Mouse (Mus musculus) stomach, embryonic 16.5 days (tissue): ENCODE data around the gene Tox4. TPM values are rescaled to one million over a fixed set of nuclear protein-coding genes. Genes with fewer than 3 reads are reported as not detected.
"Not testable (repeated sequence)": the region's sequence is repeated elsewhere in the genome, so short reads cannot be mapped to it uniquely, and the experiment has no call there.

Source experiments
- ATAC-seq: fragments of 200-750 bp; cut with Nextera tagmentation; 2 replicates; pipeline ENCODE4 v1.8.0; 2017; ENCODE audit warnings: moderate number of reproducible peaks, moderate TSS enrichment; ENCODE audit not compliant: insufficient read depth, low FRiP score
- H3K27ac ChIP-seq: fragments of 300-500 bp; sonication (generic); 2 replicates; pipeline ENCODE4 v1.5.1; 2014; ENCODE audit warnings: low read length
- H3K27me3 ChIP-seq: fragments of 300-500 bp; sonication (generic); 2 replicates; pipeline ENCODE4 v1.6.1; 2014; ENCODE audit warnings: low read length, control low read depth, mixed read lengths; ENCODE audit not compliant: control insufficient read depth, insufficient read depth
- H3K36me3 ChIP-seq: fragments of 300-500 bp; sonication (generic); 2 replicates; pipeline ENCODE4 v1.6.1; 2014; ENCODE audit warnings: low read length; ENCODE audit not compliant: control insufficient read depth, insufficient read depth
- H3K4me1 ChIP-seq: fragments of 300-500 bp; sonication (generic); 2 replicates; pipeline ENCODE4 v1.6.1; 2014; ENCODE audit warnings: low read length, control low read depth, mixed read lengths; ENCODE audit not compliant: control insufficient read depth, insufficient read depth
- H3K4me2 ChIP-seq: fragments of 300-500 bp; sonication (generic); 2 replicates; pipeline ENCODE4 v1.6.1; 2014; ENCODE audit warnings: low read depth, low read length, mixed read lengths
- H3K4me3 ChIP-seq: fragments of 300-500 bp; sonication (generic); replicated peaks from 2 replicates; pipeline ENCODE4 v1.5.1; 2014; ENCODE audit warnings: mild to moderate bottlenecking, low read length
- H3K9ac ChIP-seq: fragments of 300-500 bp; sonication (generic); 2 replicates; pipeline ENCODE4 v1.6.1; 2014; ENCODE audit warnings: low read length
- H3K9me3 ChIP-seq: fragments of 300-500 bp; sonication (generic); replicated peaks from 2 replicates; pipeline ENCODE4 v1.6.1; 2016; ENCODE audit warnings: low read length, control low read depth; ENCODE audit not compliant: control insufficient read depth
- WGBS: fragments of 180-500 bp; shearing (Covaris S2); extraction: QIAGEN DNeasy Blood & Tissue Kit; methylation state at CpG from one replicate; pipeline ENCODE4 v1.1.7; 2014; 5-methylcytosine and 5-hydroxymethylcytosine counted together
- polyA plus RNA-seq: library from polyadenylated mRNA; unstranded; fragments of >200 nt; fragmentation: Nextera tagmentation; extraction: Ambion mirVana; gene quantifications from 2 replicates; pipeline ENCODE4 v1.2.1, GENCODE M21; 2015

Gene Tox4
- polyA plus RNA-seq, 1 experiment from 2014 or later: 36.2 TPM

- Histone ChIP-seq H3K9ac (no peak overlapping the region), H3K27ac (no peak overlapping the region), H3K4me1 (0 out of 2 replicates have a peak, but pooled peaks cover 3% of the 10 kb centered on the region), H3K4me3 (no peak overlapping the region), H3K9me3 (no peaks in the 10 kb centered on the region), H3K4me2 (no peak overlapping the region), H3K36me3 (peaks cover 3% of the 10 kb centered on the region; the same call in 1 of the 2 replicates), H3K27me3 (no peaks in the 10 kb centered on the region)
- 98% methylated on average over 2 of the region's 2 CpGs for WGBS
- ATAC-seq: no peak
Observed at GRCm38 (mm10) chr14:52306100-52306499, 27.2 kb downstream of the Tox4 start.

GRCm38 (mm10) chr14:52310343-52310742, 31.4 kb downstream of the Tox4 start:
- H3K9ac ChIP-seq, H3K27me3 ChIP-seq, ATAC-seq, H3K4me2 ChIP-seq, H3K27ac ChIP-seq, H3K4me1 ChIP-seq, H3K9me3 ChIP-seq, H3K36me3 ChIP-seq, H3K4me3 ChIP-seq: not testable (repeated sequence)
- 94% methylated on average over 5 of the region's 6 CpGs for WGBS

- H3K9ac ChIP-seq: no peak overlapping the region
- no peak overlapping the region for H3K4me2 ChIP-seq
- H3K27ac ChIP-seq: no peak overlapping the region
- no peaks in the 10 kb centered on the region for H3K9me3 ChIP-seq
- no peak overlapping the region for H3K4me3 ChIP-seq
- H3K4me1 ChIP-seq: peaks cover 8% of the 10 kb centered on the region
- 83% methylated on average over 2 of the region's 2 CpGs for whole genome bisulfite sequencing
- ATAC-seq: no peak
- H3K27me3 ChIP-seq: no peaks in the 10 kb centered on the region
- H3K36me3 ChIP-seq: peaks cover 3% of the 10 kb centered on the region; the same call in 1 of the 2 replicates
Observed at GRCm38 (mm10) chr14:52310906-52311305, 32.0 kb downstream of the Tox4 start.

GRCm38 (mm10) chr14:52313931-52314807, 35.2 kb downstream of the Tox4 start:
- no peak for ATAC-seq
- Histone ChIP-seq H3K4me3 (no peak overlapping the region), H3K9ac (no peak overlapping the region), H3K27ac (no peak overlapping the region), H3K9me3 (no peaks in the 10 kb centered on the region), H3K36me3 (peaks cover 3% of the 10 kb centered on the region; the same call in 1 of the 2 replicates), H3K27me3 (no peaks in the 10 kb centered on the region), H3K4me1 (peaks cover 11% of the 10 kb centered on the region), H3K4me2 (no peak overlapping the region)
- WGBS: 81% methylated on average over 26 of the region's 26 CpGs

GRCm38 (mm10) chr14:52314808-52315150, 35.8 kb downstream of the Tox4 start:
- Histone ChIP-seq H3K9ac (peak overlapping the region; percentile 95), H3K9me3 (no peaks in the 10 kb centered on the region), H3K27me3 (no peaks in the 10 kb centered on the region), H3K4me3 (peak overlapping the region; percentile 90), H3K4me2 (peak overlapping the region; percentile 89), H3K36me3 (peaks cover 3% of the 10 kb centered on the region; the same call in 1 of the 2 replicates), H3K4me1 (peaks cover 11% of the 10 kb centered on the region), H3K27ac (no peak overlapping the region)
- WGBS: 47% methylated on average over 8 of the region's 8 CpGs
- no peak for ATAC-seq

GRCm38 (mm10) chr14:52315283-52315780, 36.4 kb downstream of the Tox4 start:
- Histone ChIP-seq H3K4me1 (peaks cover 11% of the 10 kb centered on the region), H3K9me3 (no peaks in the 10 kb centered on the region), H3K36me3 (peaks cover 3% of the 10 kb centered on the region; the same call in 1 of the 2 replicates), H3K27me3 (no peaks in the 10 kb centered on the region), H3K4me3 (peak overlapping the region; percentile 90), H3K9ac (peak overlapping the region; percentile 95), H3K4me2 (peak overlapping the region; percentile 89), H3K27ac (peak overlapping the region; percentile 87)
- 3% methylated on average over 17 of the region's 17 CpGs for WGBS
- ATAC-seq: no peak

- peaks cover 11% of the 10 kb centered on the region for H3K4me1 ChIP-seq
- H3K27me3 ChIP-seq: no peaks in the 10 kb centered on the region
- H3K9ac ChIP-seq: peak overlapping the region; percentile 95
- peak overlapping the region; percentile 89 for H3K4me2 ChIP-seq
- ATAC-seq: peak; percentile 78
- H3K9me3 ChIP-seq: no peaks in the 10 kb centered on the region
- no peaks in the 10 kb centered on the region for H3K36me3 ChIP-seq
- H3K4me3 ChIP-seq: peak overlapping the region; percentile 90
- H3K27ac ChIP-seq: peak overlapping the region; percentile 87
- WGBS: under 1% methylated on average over 33 of the region's 41 CpGs
Observed at GRCm38 (mm10) chr14:52315792-52316440, 37.0 kb downstream of the Tox4 start.

GRCm38 (mm10) chr14:52316441-52317225, 37.7 kb downstream of the Tox4 start:
- Histone ChIP-seq H3K4me3 (peak overlapping the region; percentile 90), H3K27ac (peak overlapping the region; percentile 87), H3K9ac (peak overlapping the region; percentile 95), H3K4me1 (peaks cover 11% of the 10 kb centered on the region), H3K36me3 (no peaks in the 10 kb centered on the region), H3K27me3 (no peaks in the 10 kb centered on the region), H3K4me2 (peak overlapping the region; percentile 89), H3K9me3 (no peaks in the 10 kb centered on the region)
- WGBS: 11% methylated on average over 16 of the region's 16 CpGs
- peak; percentile 61 for ATAC-seq
